Mouse (Mus musculus): ENCODE data around the gene Spata20.

Gene Spata20

DNA sequence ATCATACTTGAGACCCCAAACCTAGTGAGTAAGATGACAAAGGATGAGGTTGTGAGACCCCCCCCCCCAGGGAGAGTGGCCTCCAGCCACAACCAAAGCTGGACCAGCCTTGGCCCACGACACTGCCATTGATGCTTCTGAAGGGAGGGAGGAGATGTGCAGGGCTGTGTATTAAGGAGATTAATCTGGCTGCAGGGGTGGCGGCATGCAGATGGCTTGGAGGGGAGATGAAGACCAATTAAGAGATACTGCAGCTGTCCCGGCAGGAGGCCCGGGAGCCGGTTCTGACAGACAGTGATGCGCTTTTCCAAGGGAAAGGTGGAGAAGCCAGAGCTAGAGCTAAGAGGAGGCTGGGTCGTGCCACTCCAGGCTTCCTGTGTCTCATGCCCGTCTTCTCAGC, 36.7 kb downstream of the Spata20 start:
- DNase-seq = no peak

DNA sequence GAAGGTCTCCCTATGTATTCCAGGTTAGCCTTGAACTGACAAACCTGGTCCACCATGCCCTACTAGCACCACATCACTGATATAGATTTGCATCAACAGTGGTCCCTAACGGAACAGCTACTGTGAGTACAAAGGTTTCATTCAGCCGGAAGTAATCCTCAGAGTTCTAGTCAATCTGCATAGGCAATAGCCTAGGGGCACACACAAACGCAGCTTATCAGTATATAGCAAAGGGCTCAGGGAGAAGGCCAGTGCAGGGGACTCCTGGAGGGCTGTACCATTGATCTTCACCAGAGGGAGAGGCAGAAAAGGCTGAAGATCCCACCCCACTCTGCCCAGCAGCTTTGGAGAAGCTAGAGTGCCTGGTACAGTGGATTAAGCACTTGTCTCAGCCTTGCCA, 39.0 kb downstream of the Spata20 start:
- no peak for DNase-seq

DNA sequence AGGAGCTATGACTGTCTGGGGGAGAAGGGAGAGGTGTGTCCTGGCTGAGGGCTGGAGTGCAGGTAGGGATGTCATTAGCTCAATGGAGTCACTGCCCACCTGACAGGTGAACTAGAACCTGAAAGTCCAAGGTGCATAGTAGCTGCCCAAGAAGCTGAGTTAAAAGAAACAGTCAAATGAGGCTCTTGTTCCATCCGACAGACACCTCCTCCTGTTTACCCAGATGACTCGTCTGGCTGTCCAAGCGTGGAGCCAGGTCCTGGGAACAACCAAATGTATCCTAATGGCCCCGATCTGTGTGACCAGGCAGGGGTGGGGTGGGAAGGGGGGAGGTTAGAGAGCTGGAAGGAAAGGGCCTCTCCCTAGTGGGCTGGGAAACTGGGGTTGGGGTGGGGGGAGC, 40.7 kb downstream of the Spata20 start:
- DNase-seq = no peak

DNA sequence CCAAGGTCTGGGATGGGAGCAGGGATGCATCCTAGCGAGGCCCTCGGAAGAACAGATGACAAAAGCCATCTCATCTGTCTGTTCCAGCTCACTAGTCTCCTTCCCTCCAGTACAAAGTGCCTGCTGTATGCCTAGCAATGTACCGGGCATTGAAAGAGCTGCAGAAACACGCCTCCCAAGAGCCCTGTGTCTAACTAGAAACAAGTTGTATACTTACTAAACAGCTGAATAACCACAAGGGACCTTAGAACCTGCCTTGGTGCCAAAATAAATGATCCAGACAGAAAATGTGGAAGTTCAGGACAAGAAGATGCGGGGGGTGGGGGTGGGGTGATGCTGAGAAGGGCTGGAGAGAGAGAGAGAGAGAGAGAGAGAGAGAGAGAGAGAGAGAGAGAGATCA, 41.1 kb downstream of the Spata20 start:
- no peak for DNase-seq

DNA sequence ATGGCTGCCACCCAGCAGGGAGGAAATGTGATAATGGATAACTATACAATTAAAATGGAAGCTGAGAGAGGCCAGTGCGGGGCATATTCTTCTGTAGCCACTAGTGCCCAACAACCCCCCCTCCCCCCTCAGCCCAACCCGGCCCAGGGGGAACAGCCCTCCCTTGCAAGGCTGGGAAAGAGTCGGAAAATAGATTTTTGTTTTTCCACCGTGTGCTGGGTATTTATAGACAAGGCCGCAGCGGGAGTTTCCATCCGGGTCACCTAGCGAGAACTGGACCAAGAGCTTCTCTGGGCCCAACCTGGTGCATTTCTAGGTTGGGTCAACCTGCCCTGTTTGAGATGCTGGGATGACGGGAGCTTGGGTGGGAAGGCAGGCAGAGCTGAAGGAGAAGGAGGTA, 44.2 kb downstream of the Spata20 start:
- no peak for DNase-seq

DNA sequence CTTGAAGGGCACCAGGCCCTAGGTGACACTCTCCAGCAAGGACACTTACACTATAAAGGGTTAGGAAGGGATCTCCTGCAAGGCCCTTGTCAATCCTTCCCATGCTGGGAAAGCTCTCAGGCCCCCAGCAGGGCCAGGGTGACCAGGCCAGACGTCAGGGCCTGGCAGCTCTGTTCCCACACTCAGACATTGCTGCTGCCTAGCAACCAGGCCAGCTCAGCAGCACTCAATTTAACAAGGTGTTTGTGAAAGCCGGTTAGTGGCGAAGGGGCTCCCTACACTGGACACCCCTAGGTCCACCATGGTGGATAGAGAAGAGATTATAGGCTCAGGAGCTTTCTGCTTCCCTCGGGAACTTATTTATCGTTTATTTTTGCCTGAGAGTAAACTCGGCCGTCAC, 44.9 kb downstream of the Spata20 start:
- DNase-seq = no peak

DNA sequence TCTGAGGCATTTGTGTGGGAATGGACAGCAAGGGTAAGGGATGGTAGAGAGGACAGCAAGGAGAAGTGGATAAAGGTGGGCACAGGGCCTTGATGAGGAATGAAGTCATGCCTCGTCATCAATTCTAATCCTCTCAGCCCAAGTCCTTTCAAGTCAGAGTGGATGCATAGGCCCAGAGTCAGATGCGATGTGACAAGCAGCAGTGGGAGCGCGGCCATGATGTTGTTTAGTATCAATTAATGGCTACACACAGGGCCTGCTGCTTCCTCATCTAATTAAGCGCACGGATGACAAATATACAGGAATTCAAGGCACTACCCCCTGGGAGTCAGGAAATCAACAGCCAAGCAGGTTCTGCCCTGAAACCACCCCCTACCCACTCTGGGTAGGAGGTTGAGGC, 45.6 kb downstream of the Spata20 start:
- DNase-seq = no peak

DNA sequence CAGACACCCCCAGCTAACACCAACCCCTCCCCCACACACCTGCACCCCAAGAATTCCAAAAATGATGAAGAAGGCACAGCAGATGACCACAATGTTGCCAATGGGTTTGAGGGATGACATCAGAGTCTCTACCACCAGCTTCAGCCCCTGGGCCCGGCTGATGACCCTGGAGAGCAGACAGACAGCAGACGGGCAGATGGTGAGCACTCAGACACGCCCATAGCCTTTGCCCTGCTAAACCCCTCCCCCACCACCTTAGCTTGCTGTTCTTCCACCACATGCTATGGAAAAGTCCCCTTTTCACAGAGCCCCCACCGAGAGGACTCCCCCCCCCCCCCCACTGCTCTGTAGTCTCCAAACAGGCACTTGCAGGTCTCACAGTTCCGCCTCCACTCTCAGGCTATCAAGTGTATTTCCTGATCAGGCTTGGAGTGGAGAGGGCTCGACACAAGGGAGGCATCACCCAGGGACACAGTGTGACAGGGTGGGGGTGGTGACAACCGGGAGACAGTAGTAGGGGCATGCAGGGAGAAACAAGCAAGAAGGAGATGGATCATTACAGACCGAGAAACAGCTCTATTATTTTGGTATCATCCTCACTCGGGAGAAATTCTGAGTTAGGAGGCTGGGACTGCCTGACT, 56.8 kb downstream of the Spata20 start:
- no peak for DNase-seq
